Mouse (Mus musculus): ENCODE measurements at regions not wholly inside any gene's neighbourhood (a gene's known extent, or its start where the extent isn't known, plus 50 kb on each side); places are given as distances from the start of the nearest gene placed in this dataset.

- DNase-seq: peak; percentile 12 to 18
Observed at GRCm38 (mm10) chr19:48090393-48090792, 115.4 kb upstream of the Sorcs3 start.

GRCm38 (mm10) chr19:48097363-48097762, 108.5 kb upstream of the Sorcs3 start:
- no peak for DNase-seq

GRCm38 (mm10) chr19:48097942-48098596, 107.8 kb upstream of the Sorcs3 start:
- no peak for DNase-seq

- DNase-seq: no peak
Observed at GRCm38 (mm10) chr19:48100991-48101390, 104.8 kb upstream of the Sorcs3 start.

GRCm38 (mm10) chr19:48115155-48115554, 90.7 kb upstream of the Sorcs3 start:
- no peak for DNase-seq

GRCm38 (mm10) chr19:48115728-48116127, 90.1 kb upstream of the Sorcs3 start:
- no peak for DNase-seq

- DNase-seq: no peak
Observed at GRCm38 (mm10) chr19:48116689-48117088, 89.1 kb upstream of the Sorcs3 start.

GRCm38 (mm10) chr19:48117646-48118045, 88.2 kb upstream of the Sorcs3 start:
- DNase-seq: no peak

GRCm38 (mm10) chr19:48122281-48122680, 83.5 kb upstream of the Sorcs3 start:
- DNase-seq: no peak

GRCm38 (mm10) chr19:48123777-48124176, 82.0 kb upstream of the Sorcs3 start:
- no peak for DNase-seq

GRCm38 (mm10) chr19:48125731-48126130, 80.1 kb upstream of the Sorcs3 start:
- DNase-seq: no peak

- DNase-seq: no peak
Observed at GRCm38 (mm10) chr19:48128089-48128488, 77.7 kb upstream of the Sorcs3 start.

- DNase-seq: no peak
Observed at GRCm38 (mm10) chr19:48136231-48136630, 69.6 kb upstream of the Sorcs3 start.

GRCm38 (mm10) chr19:48144129-48144528, 61.7 kb upstream of the Sorcs3 start:
- no peak for DNase-seq

All from lung, adult 18-20 months (tissue).